Mouse (Mus musculus) adrenal gland, postnatal 36 days (tissue): ENCODE data around the gene Hjurp. TPM values are rescaled to one million over a fixed set of nuclear protein-coding genes. Genes with fewer than 3 reads are reported as not detected.
"Not testable (repeated sequence)": the region's sequence is repeated elsewhere in the genome, so short reads cannot be mapped to it uniquely, and the experiment has no call there.

Experiments
- DNase-seq, 2 experiments: peaks; one replicate each; pipeline ENCODE4 v3.0.0; 2021; ENCODE audit warnings: mixed read lengths in 1 of 2
- total RNA-seq, 2 experiments: library from RNA; stranded (reverse); gene quantifications; 2 replicates each; pipeline ENCODE4 v1.2.3; 2021

The Hjurp gene
- total RNA-seq, 2 experiments from 2014 or later: 31.0 to 35.9 TPM

- DNase-seq: no peak
These were observed 53.8 kb downstream of the Hjurp start for GRCm38 (mm10) chr1:88223591-88223990.

- not testable (repeated sequence) for DNase-seq
These were observed 54.4 kb downstream of the Hjurp start for GRCm38 (mm10) chr1:88223011-88223515.

- DNase-seq: no peak
These were observed 55.2 kb downstream of the Hjurp start for GRCm38 (mm10) chr1:88222216-88222615.

GRCm38 (mm10) chr1:88220336-88220735 is 57.1 kb downstream of the Hjurp start:
- DNase-seq: no peak

- no peak for DNase-seq
These were observed 58.4 kb downstream of the Hjurp start for GRCm38 (mm10) chr1:88219054-88219453.

DNA sequence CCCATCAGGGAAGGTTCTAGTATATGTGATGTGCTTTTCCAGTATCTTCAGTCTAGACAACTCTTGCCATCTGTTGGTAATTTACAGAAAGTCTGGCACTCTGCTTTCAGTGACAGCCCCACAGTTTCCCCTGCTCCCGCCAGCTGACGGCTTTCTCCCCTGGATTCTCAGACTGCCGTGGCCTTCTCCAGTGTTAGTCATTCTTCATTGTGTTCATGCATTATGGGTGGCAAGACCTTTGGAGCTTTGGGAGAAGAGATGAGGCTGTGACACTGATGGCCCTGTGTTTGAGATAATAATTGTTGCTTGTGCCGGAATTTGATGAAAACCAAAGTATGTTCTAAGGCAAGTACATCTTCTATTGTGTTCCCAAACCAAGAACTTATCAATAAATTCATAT is 58.8 kb downstream of the Hjurp start:
- no peak for DNase-seq

DNA sequence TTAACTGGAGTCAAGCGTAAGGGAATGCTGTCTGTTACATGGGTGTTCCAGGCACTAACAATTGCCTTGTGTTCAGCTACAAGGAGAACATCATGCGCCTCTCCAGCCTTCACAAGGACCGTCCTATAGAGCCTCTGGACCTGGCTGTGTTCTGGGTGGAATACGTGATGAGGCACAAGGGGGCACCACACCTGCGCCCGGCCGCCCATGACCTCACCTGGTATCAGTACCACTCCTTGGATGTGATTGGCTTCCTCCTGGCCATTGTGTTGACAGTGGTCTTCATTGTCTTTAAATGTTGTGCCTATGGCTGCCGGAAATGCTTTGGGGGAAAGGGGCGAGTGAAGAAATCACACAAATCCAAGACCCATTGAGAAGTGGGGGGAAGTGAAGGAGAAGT is 59.4 kb downstream of the Hjurp start:
- no peak for DNase-seq

- no peak for DNase-seq
These were observed 59.9 kb downstream of the Hjurp start for GRCm38 (mm10) chr1:88217576-88217975.

DNA sequence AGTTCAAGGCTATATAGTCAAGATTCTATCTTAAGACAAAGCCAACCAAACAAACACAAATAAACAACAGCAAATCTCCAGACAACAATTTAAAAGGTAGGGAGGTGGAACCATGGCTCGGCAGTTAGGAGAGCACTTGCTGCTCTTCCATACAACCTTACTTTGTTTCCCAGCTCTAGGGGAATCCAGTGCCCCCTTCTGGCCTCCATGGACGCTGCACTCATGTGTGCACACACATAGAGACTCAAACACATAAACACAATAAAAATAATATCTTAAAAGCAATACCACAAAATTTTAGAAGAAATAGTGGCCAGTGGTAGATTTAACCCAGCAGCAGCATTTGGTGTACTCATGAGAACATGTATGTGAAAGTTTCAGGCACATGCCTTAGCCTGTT is 60.3 kb downstream of the Hjurp start:
- no peak for DNase-seq

DNA sequence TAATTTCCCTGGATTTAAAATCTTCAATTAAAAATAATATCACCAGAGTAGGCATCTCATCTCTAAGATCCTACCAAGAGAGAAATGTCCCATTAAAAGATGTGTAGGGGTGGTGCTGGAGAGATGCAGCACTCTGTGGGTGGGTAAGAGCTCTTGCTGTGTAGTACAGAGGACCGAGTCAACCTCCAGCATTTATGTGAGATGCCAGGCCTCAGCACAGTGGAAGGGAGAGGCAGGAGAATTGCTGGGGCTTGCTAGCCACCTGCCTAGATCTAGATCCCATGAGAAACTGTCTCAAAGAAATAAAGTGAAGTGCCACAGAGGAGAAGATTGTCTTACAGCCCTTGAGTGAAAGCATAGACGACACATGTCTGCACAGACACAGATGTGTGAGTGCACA is 60.9 kb downstream of the Hjurp start:
- no peak for DNase-seq

DNA sequence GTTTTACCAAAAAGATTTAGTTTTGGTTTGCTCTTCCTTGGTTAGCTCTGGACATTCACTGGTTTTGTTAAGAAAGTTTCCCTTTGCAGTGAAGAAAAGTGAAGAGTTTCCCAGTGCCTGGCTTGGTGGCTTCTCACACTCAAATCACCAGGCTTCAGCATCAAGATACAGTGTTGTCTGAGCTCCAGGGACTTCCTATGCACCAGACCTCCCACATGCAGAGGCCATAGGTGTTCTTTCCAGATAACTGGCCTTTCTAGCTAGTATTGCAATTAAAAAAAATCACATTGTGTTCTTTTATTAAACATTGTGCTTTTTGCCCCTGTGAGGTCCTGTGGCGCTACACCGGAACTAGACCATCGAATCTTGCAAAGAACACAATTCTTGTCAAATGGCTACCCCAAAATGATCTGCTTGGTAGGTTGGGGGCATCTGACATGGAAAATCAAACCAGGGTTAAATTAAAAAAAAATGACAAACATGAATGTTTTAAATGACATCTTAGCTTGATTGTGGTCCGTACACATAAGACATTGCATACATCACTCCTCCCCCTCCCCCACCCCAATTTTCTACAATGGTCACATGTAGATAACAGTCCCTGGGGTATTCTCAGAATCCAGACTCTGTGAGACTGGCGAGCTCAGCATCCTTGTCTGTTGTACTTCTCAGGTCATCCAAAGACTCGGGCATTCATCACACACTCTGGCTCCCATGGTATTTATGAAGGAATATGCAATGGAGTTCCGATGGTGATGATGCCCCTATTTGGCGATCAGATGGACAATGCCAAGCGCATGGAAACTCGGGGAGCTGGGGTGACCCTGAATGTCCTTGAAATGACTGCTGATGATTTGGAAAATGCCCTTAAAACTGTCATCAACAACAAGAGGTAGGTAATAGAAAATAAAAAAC is 61.7 kb downstream of the Hjurp start:
- no peak for DNase-seq

DNA sequence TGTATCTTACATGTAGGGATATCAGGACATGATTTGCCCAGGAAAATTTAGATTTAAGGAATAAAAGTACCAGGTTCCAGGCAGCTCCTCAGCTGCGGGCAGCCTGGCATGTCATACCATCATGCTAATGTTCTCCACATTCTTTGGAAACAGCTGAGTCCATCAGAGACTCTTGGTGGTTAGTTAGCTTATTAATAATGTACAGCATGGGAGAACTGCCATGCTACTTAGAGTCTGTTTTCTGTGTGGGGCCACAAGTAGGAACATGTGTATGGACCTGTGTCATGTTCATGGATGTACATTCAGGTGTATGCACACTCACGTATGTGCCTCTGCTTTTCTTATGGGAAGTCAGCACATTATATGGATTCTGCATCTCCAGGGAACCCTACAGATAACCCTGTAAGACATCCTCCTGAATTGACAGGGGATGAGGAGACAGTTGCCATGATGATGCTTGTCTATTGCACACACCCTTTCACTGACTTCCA is 62.9 kb downstream of the Hjurp start:
- DNase-seq: no peak

- no peak for DNase-seq
These were observed 63.5 kb downstream of the Hjurp start for GRCm38 (mm10) chr1:88213766-88214461.

DNA sequence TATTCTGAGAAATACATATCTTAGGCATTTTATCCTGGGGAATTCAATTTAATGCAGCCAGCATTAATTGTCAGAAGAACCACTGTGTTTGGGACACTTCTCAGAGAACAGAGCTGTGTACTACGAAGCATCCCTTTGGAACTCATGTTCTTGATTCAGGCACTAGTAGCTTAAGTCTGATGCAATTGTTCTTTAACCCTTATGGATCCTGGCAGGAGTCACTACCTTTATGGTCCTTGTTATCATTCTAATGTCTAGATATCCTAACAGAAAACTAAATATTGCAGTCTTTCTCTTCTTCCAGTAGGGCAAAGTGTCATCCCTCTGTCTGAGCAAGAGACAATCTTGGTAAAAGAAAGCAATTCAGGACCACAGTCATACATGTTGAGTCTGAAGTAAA is 64.4 kb downstream of the Hjurp start:
- no peak for DNase-seq

Other genes with a start within 250 kb of the Hjurp start
- under 1 TPM in 1 of 2 experiments, not detected in 1; 0.16 TPM for gene Ugt1a10, start 222.2 kb downstream of the Hjurp start, total RNA-seq
- under 1 TPM in 1 of 2 experiments, not detected in 1; 0.26 TPM for gene Ugt1a9, start 206.8 kb downstream of the Hjurp start, total RNA-seq
- gene Ugt1a8, start 189.8 kb downstream of the Hjurp start, total RNA-seq: not detected
- gene Ugt1a7c, start 182.6 kb downstream of the Hjurp start, total RNA-seq: 1 to 10 TPM; 2.7 to 2.8 TPM
- gene Ugt1a6b, start 174.4 kb downstream of the Hjurp start, total RNA-seq: 1 to 10 TPM; 3.6 to 7.5 TPM
- 10 to 100 TPM; 15.0 to 15.7 TPM for gene Ugt1a6a, start 142.8 kb downstream of the Hjurp start, total RNA-seq
- under 1 TPM; 0.17 to 0.20 TPM for gene Ugt1a5, start 111.6 kb downstream of the Hjurp start, total RNA-seq
- gene Ugt1a2, start 77.0 kb downstream of the Hjurp start, total RNA-seq: under 1 TPM in 1 of 2 experiments, not detected in 1; 0.33 TPM
- gene Dnajb3, start 71.9 kb downstream of the Hjurp start, total RNA-seq: 1 to 10 TPM; 1.5 to 5.9 TPM
- 10 to 100 TPM in 1 of 2 experiments, under 1 TPM in 1; 0.73 to 55.5 TPM for gene Ugt1a1, start 65.7 kb downstream of the Hjurp start, total RNA-seq
- under 1 TPM; 0.30 to 0.43 TPM for gene Mroh2a, start 50.6 kb downstream of the Hjurp start, total RNA-seq
- gene Trpm8, start within 50 bp of the Hjurp start, total RNA-seq: not detected
- not detected for gene Spp2, start 129.3 kb upstream of the Hjurp start, total RNA-seq
- gene Glrp1, start 232.4 kb upstream of the Hjurp start, total RNA-seq: not detected